Mouse (Mus musculus) adrenal gland, postnatal 10 days (tissue): ENCODE data around the gene Nkap. TPM values are rescaled to one million over a fixed set of nuclear protein-coding genes. Genes with fewer than 3 reads are reported as not detected.
"Not testable (repeated sequence)": the region's sequence is repeated elsewhere in the genome, so short reads cannot be mapped to it uniquely, and the experiment has no call there.

Source experiments
- DNase-seq: peaks from one replicate; pipeline ENCODE4 v3.0.0; 2021; ENCODE audit warnings: mixed read lengths
- long read RNA-seq, 2 experiments: library from polyadenylated mRNA; stranded (forward); transcript quantifications; one replicate each; pipeline ENCODE4 v2.0.0; 2021
- total RNA-seq, 2 experiments: library from RNA; stranded (reverse); gene quantifications; 2 replicates each; pipeline ENCODE4 v1.2.3; 2021

Gene Nkap
- total RNA-seq, result 10 to 100 TPM; 12.6 to 16.1 TPM
- long read RNA-seq, experiment 1, full-length matches to known transcripts, result 8 of 19 reads
- long read RNA-seq, experiment 1, partial matches to known transcripts, result 11 of 19 reads
- long read RNA-seq, experiment 1, other reads (novel, unspliced or antisense), result 0 of 19 reads
- long read RNA-seq, experiment 2, full-length matches to known transcripts, result 6 of 9 reads
- long read RNA-seq, experiment 2, partial matches to known transcripts, result 2 of 9 reads
- long read RNA-seq, experiment 2, other reads (novel, unspliced or antisense), result 1 of 9 reads

- DNase-seq, result peak; percentile 80
Observed at GRCm38 (mm10) chrX:37126671-37127358, at the start of gene Nkap. Nkap (plus strand) TSS chrX:37126795.

GRCm38 (mm10) chrX:37080345-37080744 lies 46.2 kb upstream of the Nkap start:
- DNase-seq, result not testable (repeated sequence)

- DNase-seq, result no peak
Observed at GRCm38 (mm10) chrX:37081194-37081593, 45.4 kb upstream of the Nkap start.

GRCm38 (mm10) chrX:37084318-37084926 lies 42.2 kb upstream of the Nkap start:
- DNase-seq, result peak; percentile 13

- peak; percentile 84 for DNase-seq
Observed at GRCm38 (mm10) chrX:37084927-37085660, 41.5 kb upstream of the Nkap start, which contains the start of gene Rpl39. Rpl39 (minus strand) TSS chrX:37085402.

GRCm38 (mm10) chrX:37085665-37086064 lies 40.9 kb upstream of the Nkap start:
- no peak for DNase-seq

GRCm38 (mm10) chrX:37088778-37089177 lies 37.8 kb upstream of the Nkap start:
- no peak for DNase-seq

GRCm38 (mm10) chrX:37091457-37091856 lies 35.1 kb upstream of the Nkap start:
- DNase-seq, result no peak

- no peak for DNase-seq
Observed at GRCm38 (mm10) chrX:37095106-37095768, 31.4 kb upstream of the Nkap start.

GRCm38 (mm10) chrX:37098681-37099080 lies 27.9 kb upstream of the Nkap start:
- DNase-seq, result no peak

- DNase-seq, result no peak
Observed at GRCm38 (mm10) chrX:37103826-37104225, 22.8 kb upstream of the Nkap start.

- no peak for DNase-seq
Observed at GRCm38 (mm10) chrX:37109526-37110192, 16.9 kb upstream of the Nkap start.

- peak; percentile 92 for DNase-seq
Observed at GRCm38 (mm10) chrX:37110193-37110880, 16.3 kb upstream of the Nkap start, which contains the start of gene Upf3b. Upf3b (minus strand) TSS chrX:37110322.

GRCm38 (mm10) chrX:37110881-37111193 lies 15.8 kb upstream of the Nkap start:
- DNase-seq, result no peak

- no peak for DNase-seq
Observed at GRCm38 (mm10) chrX:37117085-37117484, 9.5 kb upstream of the Nkap start.

- no peak for DNase-seq
Observed at GRCm38 (mm10) chrX:37119585-37119984, 7.0 kb upstream of the Nkap start.

GRCm38 (mm10) chrX:37120212-37120611 lies 6.4 kb upstream of the Nkap start:
- no peak for DNase-seq

- no peak for DNase-seq
Observed at GRCm38 (mm10) chrX:37125511-37125910, 1.1 kb upstream of the Nkap start.

- no peak for DNase-seq
Observed at GRCm38 (mm10) chrX:37141732-37142131, 15.1 kb downstream of the Nkap start.

GRCm38 (mm10) chrX:37144498-37144897 lies 17.9 kb downstream of the Nkap start:
- DNase-seq, result not testable (repeated sequence)

- peak; percentile 42 for DNase-seq
Observed at GRCm38 (mm10) chrX:37144954-37145353, 18.4 kb downstream of the Nkap start.
